Mouse (Mus musculus) adrenal gland, postnatal 4 days (tissue): ENCODE data around the gene Kmt2e. TPM values are rescaled to one million over a fixed set of nuclear protein-coding genes. Genes with fewer than 3 reads are reported as not detected.
"Not testable (repeated sequence)": the region's sequence is repeated elsewhere in the genome, so short reads cannot be mapped to it uniquely, and the experiment has no call there.

Experiments used
- DNase-seq, 2 experiments: peaks; one replicate each; pipeline ENCODE4 v3.0.0; 2021 to 2022; ENCODE audit warnings: low spot score in 2 of 2, mixed read lengths in 2 of 2
- total RNA-seq, 2 experiments: library from RNA; stranded (reverse); gene quantifications; 2 replicates each; pipeline ENCODE4 v1.2.3; 2021

Kmt2e gene
- total RNA-seq, 2 experiments from 2014 or later: 90.0 to 93.1 TPM

- not testable (repeated sequence) for DNase-seq
Measured at GRCm38 (mm10) chr5:23553338-23553737, 119.1 kb downstream of the Kmt2e start.
